Mouse (Mus musculus) limb, embryonic 15.5 days (tissue): ENCODE data around the gene Gm28053. TPM values are rescaled to one million over a fixed set of nuclear protein-coding genes. Genes with fewer than 3 reads are reported as not detected.
A peak's percentile ranks its signal among the peaks of the same experiment; 100 is the strongest.

ENCODE experiments used
- ATAC-seq: fragments of 200-750 bp; cut with Nextera tagmentation; 2 replicates; pipeline ENCODE4 v1.8.0; 2017; ENCODE audit warnings: low read depth, moderate TSS enrichment; ENCODE audit not compliant: insufficient number of reproducible peaks, low FRiP score, low TSS enrichment
- H3K27ac ChIP-seq: fragments of 300-500 bp; sonication (generic); 2 replicates; pipeline ENCODE4 v1.5.1; 2015; ENCODE audit warnings: moderate library complexity, mild to moderate bottlenecking, inconsistent platforms
- H3K27me3 ChIP-seq: fragments of 300-500 bp; sonication (generic); 2 replicates; pipeline ENCODE4 v1.6.1; 2015; ENCODE audit warnings: inconsistent platforms
- H3K36me3 ChIP-seq: fragments of 300-500 bp; sonication (generic); 2 replicates; pipeline ENCODE4 v1.6.1; 2015; ENCODE audit warnings: inconsistent platforms
- H3K4me1 ChIP-seq: fragments of 300-500 bp; sonication (generic); 2 replicates; pipeline ENCODE4 v1.6.1; 2015; ENCODE audit warnings: inconsistent platforms
- H3K4me2 ChIP-seq: fragments of 300-500 bp; sonication (generic); 2 replicates; pipeline ENCODE4 v1.6.1; 2015; ENCODE audit warnings: mild to moderate bottlenecking, inconsistent platforms
- H3K4me3 ChIP-seq: fragments of 300-500 bp; sonication (generic); 2 replicates; pipeline ENCODE4 v1.5.1; 2015; ENCODE audit warnings: mild to moderate bottlenecking, inconsistent platforms
- H3K9ac ChIP-seq: fragments of 300-500 bp; sonication (generic); 2 replicates; pipeline ENCODE4 v1.6.1; 2015; ENCODE audit warnings: inconsistent platforms
- H3K9me3 ChIP-seq: fragments of 300-500 bp; sonication (generic); 2 replicates; pipeline ENCODE4 v1.6.1; 2016; ENCODE audit warnings: inconsistent platforms
- WGBS: fragments of 180-500 bp; shearing (Covaris S2); methylation state at CpG from one replicate; pipeline ENCODE4 v1.1.7; 2015; 5-methylcytosine and 5-hydroxymethylcytosine counted together
- polyA plus RNA-seq: library from polyadenylated mRNA; unstranded; fragments of >200 nt; fragmentation: Nextera tagmentation; extraction: Ambion mirVana; gene quantifications from 2 replicates; pipeline ENCODE4 v1.2.1, GENCODE M21; 2015

Gene Gm28053
- polyA plus RNA-seq, 1 experiment from 2014 or later: 2.4 TPM

- no peak within 1 kb of the TSS for H3K4me2 ChIP-seq
- no peaks in the 10 kb centered on the region for H3K36me3 ChIP-seq
- no peak within 1 kb of the TSS for H3K4me3 ChIP-seq
- H3K4me1 ChIP-seq: peaks cover 8% of the 10 kb centered on the region
- H3K27me3 ChIP-seq: peaks cover 37% of the 10 kb centered on the region
- no peak within 1 kb of the TSS for H3K9ac ChIP-seq
- no peak for ATAC-seq
- H3K9me3 ChIP-seq: no peaks in the 10 kb centered on the region
- WGBS: 45% methylated on average over 16 of the region's 16 CpGs
- peak within 1 kb of the TSS; percentile 47; the same call in 1 of the 2 replicates for H3K27ac ChIP-seq
Observed at GRCm38 (mm10) chr6:48745959-48746889, 27.8 kb downstream of the Gm28053 start, which contains the start of gene Gimap5. TSS of gene Gimap5 (plus strand) at chr6:48746197.

- Histone ChIP-seq H3K9ac (no peak overlapping the region), H3K4me1 (peaks cover 7% of the 10 kb centered on the region), H3K4me2 (no peak overlapping the region), H3K36me3 (no peaks in the 10 kb centered on the region), H3K9me3 (no peaks in the 10 kb centered on the region), H3K27me3 (peaks cover 26% of the 10 kb centered on the region), H3K27ac (no peak overlapping the region), H3K4me3 (no peak overlapping the region)
- ATAC-seq: no peak
- WGBS: 53% methylated on average over 7 of the region's 7 CpGs
Observed at GRCm38 (mm10) chr6:48747091-48747966, 28.9 kb downstream of the Gm28053 start.

- no peak for ATAC-seq
- Histone ChIP-seq H3K27ac (no peak overlapping the region), H3K9ac (no peak overlapping the region), H3K4me2 (no peak overlapping the region), H3K4me3 (no peak overlapping the region), H3K36me3 (no peaks in the 10 kb centered on the region), H3K27me3 (no peaks in the 10 kb centered on the region), H3K9me3 (no peaks in the 10 kb centered on the region), H3K4me1 (no peaks in the 10 kb centered on the region)
- 33% methylated on average over 7 of the region's 7 CpGs for WGBS
Observed at GRCm38 (mm10) chr6:48763567-48764270, 45.3 kb downstream of the Gm28053 start.

- ATAC-seq: no peak
- WGBS: 91% methylated on average over 10 of the region's 10 CpGs
- no peaks in the 10 kb centered on the region for H3K36me3 ChIP-seq
- H3K4me2 ChIP-seq: no peak overlapping the region
- no peaks in the 10 kb centered on the region for H3K9me3 ChIP-seq
- H3K27me3 ChIP-seq: no peaks in the 10 kb centered on the region
- no peak overlapping the region for H3K4me3 ChIP-seq
- no peaks in the 10 kb centered on the region for H3K4me1 ChIP-seq
- no peak overlapping the region for H3K9ac ChIP-seq
- H3K27ac ChIP-seq: no peak overlapping the region
Observed at GRCm38 (mm10) chr6:48764496-48764895, 46.1 kb downstream of the Gm28053 start.

GRCm38 (mm10) chr6:48768178-48768869, 49.9 kb downstream of the Gm28053 start:
- no peak for ATAC-seq
- Histone ChIP-seq H3K4me2 (no peak overlapping the region), H3K36me3 (no peaks in the 10 kb centered on the region), H3K27ac (no peak overlapping the region), H3K4me1 (no peaks in the 10 kb centered on the region), H3K27me3 (no peaks in the 10 kb centered on the region), H3K9ac (no peak overlapping the region), H3K4me3 (no peak overlapping the region), H3K9me3 (no peaks in the 10 kb centered on the region)
- 73% methylated on average over 9 of the region's 9 CpGs for whole genome bisulfite sequencing

- no peak overlapping the region for H3K4me2 ChIP-seq
- WGBS: 87% methylated on average over 3 of the region's 3 CpGs
- no peaks in the 10 kb centered on the region for H3K36me3 ChIP-seq
- ATAC-seq: no peak
- H3K9me3 ChIP-seq: no peaks in the 10 kb centered on the region
- H3K27ac ChIP-seq: no peak overlapping the region
- no peaks in the 10 kb centered on the region for H3K27me3 ChIP-seq
- H3K4me3 ChIP-seq: no peak overlapping the region
- H3K4me1 ChIP-seq: no peaks in the 10 kb centered on the region
- no peak overlapping the region for H3K9ac ChIP-seq
Observed at GRCm38 (mm10) chr6:48768933-48769332, 50.5 kb downstream of the Gm28053 start.

- Histone ChIP-seq H3K36me3 (no peaks in the 10 kb centered on the region), H3K4me3 (no peak within 1 kb of the TSS)
Observed at GRCm38 (mm10) chr6:48770696-48771095, 52.3 kb downstream of the Gm28053 start, which contains the start of gene Gimap3. TSS of gene Gimap3 (minus strand) at chr6:48770851.

GRCm38 (mm10) chr6:48772030-48772429, 53.6 kb downstream of the Gm28053 start:
- 10% methylated on average over 8 of the region's 8 CpGs for WGBS

More at GRCm38 (mm10) chr6:48770696-48771095, 52.3 kb downstream of the Gm28053 start, which contains the start of gene Gimap3:
- H3K4me2 ChIP-seq: no peak within 1 kb of the TSS
- no peaks in the 10 kb centered on the region for H3K4me1 ChIP-seq
- 85% methylated on average over 3 of the region's 3 CpGs for WGBS
- H3K27ac ChIP-seq: no peak within 1 kb of the TSS
- ATAC-seq: no peak
- H3K9ac ChIP-seq: no peak within 1 kb of the TSS
- no peaks in the 10 kb centered on the region for H3K9me3 ChIP-seq
- no peaks in the 10 kb centered on the region for H3K27me3 ChIP-seq

GRCm38 (mm10) chr6:48784406-48784805, 66.0 kb downstream of the Gm28053 start:
- Histone ChIP-seq H3K36me3 (no peaks in the 10 kb centered on the region), H3K4me3 (no peak overlapping the region), H3K27me3 (no peaks in the 10 kb centered on the region), H3K4me1 (no peaks in the 10 kb centered on the region), H3K9ac (no peak overlapping the region), H3K27ac (no peak overlapping the region), H3K4me2 (no peak overlapping the region), H3K9me3 (no peaks in the 10 kb centered on the region)
- ATAC-seq: no peak
- 87% methylated on average over 1 of the region's 1 CpGs for WGBS

More at GRCm38 (mm10) chr6:48772030-48772429, 53.6 kb downstream of the Gm28053 start:
- no peaks in the 10 kb centered on the region for H3K27me3 ChIP-seq
- H3K4me2 ChIP-seq: no peak overlapping the region
- H3K36me3 ChIP-seq: no peaks in the 10 kb centered on the region
- ATAC-seq: no peak
- no peak overlapping the region for H3K9ac ChIP-seq
- no peaks in the 10 kb centered on the region for H3K4me1 ChIP-seq
- no peak overlapping the region for H3K4me3 ChIP-seq
- H3K9me3 ChIP-seq: no peaks in the 10 kb centered on the region
- H3K27ac ChIP-seq: no peak overlapping the region

GRCm38 (mm10) chr6:48785189-48785588, 66.8 kb downstream of the Gm28053 start:
- 58% methylated on average over 1 of the region's 1 CpGs for WGBS

GRCm38 (mm10) chr6:48785601-48786000, 67.2 kb downstream of the Gm28053 start:
- ATAC-seq: no peak
- WGBS: 65% methylated on average over 2 of the region's 2 CpGs
- H3K4me3 ChIP-seq: no peak overlapping the region
- no peaks in the 10 kb centered on the region for H3K27me3 ChIP-seq
- no peak overlapping the region for H3K4me2 ChIP-seq
- H3K36me3 ChIP-seq: no peaks in the 10 kb centered on the region
- H3K9me3 ChIP-seq: no peaks in the 10 kb centered on the region
- no peaks in the 10 kb centered on the region for H3K4me1 ChIP-seq
- H3K9ac ChIP-seq: no peak overlapping the region
- H3K27ac ChIP-seq: no peak overlapping the region

More at GRCm38 (mm10) chr6:48785189-48785588, 66.8 kb downstream of the Gm28053 start:
- Histone ChIP-seq H3K27ac (no peak overlapping the region), H3K27me3 (no peaks in the 10 kb centered on the region), H3K4me1 (no peaks in the 10 kb centered on the region), H3K4me2 (no peak overlapping the region), H3K36me3 (no peaks in the 10 kb centered on the region), H3K9me3 (no peaks in the 10 kb centered on the region), H3K4me3 (no peak overlapping the region), H3K9ac (no peak overlapping the region)
- ATAC-seq: no peak
